Mouse (Mus musculus) MEL (cell line): Measurements from ENCODE around the gene Tmem115.

Experiments
- CTCF ChIP-seq, 3 experiments: IDR thresholded peaks in 2 of 3; conservative IDR thresholded peaks in 1 of 3; 2 replicates each; pipeline ENCODE4 v1.5.1; 2011 to 2012; ENCODE audit warnings: low read length in 3 of 3, low read depth in 2 of 3, mild to moderate bottlenecking in 2 of 3, improper control_type of control experiment in 1 of 3, inconsistent platforms in 1 of 3, mixed read lengths in 1 of 3, moderate library complexity in 1 of 3; ENCODE audit not compliant: control insufficient read depth in 1 of 3, insufficient read depth in 1 of 3, poor library complexity in 1 of 3, severe bottlenecking in 1 of 3
- E2F4 ChIP-seq: IDR thresholded peaks from 2 replicates; pipeline ENCODE4 v1.6.1; 2011; ENCODE audit warnings: low read depth, low read length, improper control_type of control experiment, borderline replicate concordance
- GATA1 ChIP-seq: IDR thresholded peaks from 2 replicates; pipeline ENCODE4 v1.6.1; 2011; ENCODE audit warnings: low read depth, low read length, improper control_type of control experiment
- JUND ChIP-seq: IDR thresholded peaks from 2 replicates; pipeline ENCODE4 v1.6.1; 2011; ENCODE audit warnings: low read depth, mild to moderate bottlenecking, improper control_type of control experiment, low read length
- MAX ChIP-seq: IDR thresholded peaks from 2 replicates; pipeline ENCODE4 v1.6.1; 2011; ENCODE audit warnings: low read length, improper control_type of control experiment
- MEF2A ChIP-seq: IDR thresholded peaks from 2 replicates; pipeline ENCODE4 v1.6.1; 2014; ENCODE audit warnings: low read depth, mild to moderate bottlenecking, inconsistent platforms, low read length, improper control_type of control experiment; ENCODE audit not compliant: poor library complexity, insufficient replicate concordance, severe bottlenecking; ENCODE audit errors: extremely low read depth
- POLR2A ChIP-seq, 2 experiments: IDR thresholded peaks; 2 replicates each; pipeline ENCODE4 v1.6.1; 2011 to 2012; ENCODE audit warnings: low read length in 2 of 2, mild to moderate bottlenecking in 2 of 2, control low read depth in 1 of 2, improper control_type of control experiment in 1 of 2, low read depth in 1 of 2, moderate library complexity in 1 of 2; ENCODE audit not compliant: control insufficient read depth in 1 of 2, insufficient read depth in 1 of 2, poor library complexity in 1 of 2
- POLR2AphosphoS2 ChIP-seq: IDR thresholded peaks from 2 replicates; pipeline ENCODE4 v1.6.1; 2011; ENCODE audit warnings: low read length, improper control_type of control experiment
- RAD21 ChIP-seq: IDR thresholded peaks from 2 replicates; pipeline ENCODE4 v1.6.1; 2011; ENCODE audit warnings: mild to moderate bottlenecking, low read depth, low read length, improper control_type of control experiment
- SMC3 ChIP-seq: IDR thresholded peaks from 2 replicates; pipeline ENCODE4 v1.6.1; 2011; ENCODE audit warnings: low read depth, low read length, improper control_type of control experiment
- USF1 ChIP-seq: IDR thresholded peaks from 2 replicates; pipeline ENCODE4 v1.6.1; 2014; ENCODE audit warnings: low read depth, mild to moderate bottlenecking, inconsistent platforms, low read length, improper control_type of control experiment, moderate library complexity
- USF2 ChIP-seq, 2 experiments: IDR thresholded peaks; 2 replicates each; pipeline ENCODE4 v1.6.1; 2011 to 2012; ENCODE audit warnings: improper control_type of control experiment in 2 of 2, low read length in 2 of 2, borderline replicate concordance in 1 of 2, inconsistent platforms in 1 of 2, low read depth in 1 of 2, mild to moderate bottlenecking in 1 of 2; ENCODE audit not compliant: insufficient read depth in 1 of 2
- ZMIZ1 ChIP-seq: IDR thresholded peaks from 2 replicates; pipeline ENCODE4 v1.6.1; 2012; ENCODE audit warnings: low read depth, mild to moderate bottlenecking, inconsistent platforms, low read length, improper control_type of control experiment, moderate library complexity
- ZNF384 ChIP-seq: IDR thresholded peaks from 2 replicates; pipeline ENCODE4 v1.6.1; 2012; ENCODE audit warnings: low read depth, mild to moderate bottlenecking, inconsistent platforms, low read length, improper control_type of control experiment

GRCm38 (mm10) chr9:107520331-107520730, 13.4 kb upstream of the Tmem115 start:
- TF ChIP-seq E2F4 = no peak
- TF ChIP-seq ZMIZ1 = no peak
- no peak for TF ChIP-seq MEF2A
- TF ChIP-seq CTCF (IDR thresholded peaks at IDR 0.05 in 2 of 3, conservative IDR thresholded peaks at IDR 0.05 in 1 of 3; ENCODE audit: control insufficient read depth in 1 of 3, insufficient read depth in 1 of 3, low read depth in 2 of 3, low read length in 3 of 3, poor library complexity in 1 of 3, severe bottlenecking in 1 of 3) = no peak
- TF ChIP-seq USF2 (IDR thresholded peaks at IDR 0.05; ENCODE audit: borderline replicate concordance in 1 of 2, insufficient read depth in 1 of 2, low read depth in 1 of 2, low read length in 2 of 2) = no peak
- no peak for TF ChIP-seq SMC3
- TF ChIP-seq POLR2A (IDR thresholded peaks at IDR 0.05; ENCODE audit: control insufficient read depth in 1 of 2, insufficient read depth in 1 of 2, low read depth in 1 of 2, low read length in 2 of 2, poor library complexity in 1 of 2) = no peak
- no peak for TF ChIP-seq USF1
- no peak for TF ChIP-seq MAX
- TF ChIP-seq JUND = no peak
- no peak for TF ChIP-seq POLR2AphosphoS2
- TF ChIP-seq GATA1 = no peak
- no peak for TF ChIP-seq RAD21
- TF ChIP-seq ZNF384 = no peak
